Mouse (Mus musculus) embryonic fibroblast, embryonic 13.5 days (primary cell): ENCODE measurements around the gene 1500015O10Rik.

ENCODE experiments used
- CTCF ChIP-seq: IDR thresholded peaks from 2 replicates; pipeline ENCODE4 v1.5.1; 2011; ENCODE audit warnings: mild to moderate bottlenecking, control low read depth, low read length, moderate library complexity, borderline replicate concordance; ENCODE audit not compliant: insufficient read depth
- POLR2A ChIP-seq: IDR thresholded peaks from 2 replicates; pipeline ENCODE4 v1.6.1; 2011; ENCODE audit warnings: low read depth, mild to moderate bottlenecking, control low read depth, low read length, moderate library complexity

DNA sequence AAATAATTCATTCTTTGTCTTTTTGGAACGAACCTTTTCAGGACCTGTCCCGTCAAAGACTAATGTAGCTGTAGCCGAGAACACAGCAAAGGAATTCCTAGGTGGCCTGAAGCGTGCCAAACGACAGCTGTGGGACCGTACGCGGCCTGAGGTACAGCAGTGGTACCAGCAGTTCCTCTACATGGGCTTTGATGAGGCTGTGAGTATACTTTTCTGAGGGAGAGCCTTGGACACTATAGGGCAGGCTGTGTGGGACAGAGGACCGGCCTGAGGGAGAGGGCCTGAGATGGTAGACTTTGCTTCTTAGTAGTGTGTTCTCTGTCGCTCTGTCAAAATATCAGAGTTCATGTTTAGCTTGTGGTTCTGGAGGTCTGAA, 8.1 kb downstream of the 1500015O10Rik start:
- TF ChIP-seq CTCF (no peak), POLR2A (no peak)
